Mouse (Mus musculus) G1E (cell line): ENCODE results near the gene Bmp10. TPM values are rescaled to one million over a fixed set of nuclear protein-coding genes. Genes with fewer than 3 reads are reported as not detected.

Experiments used
- ATAC-seq: 2 replicates; pipeline ENCODE4 v1.8.0; 2016; ENCODE audit warnings: mild to moderate bottlenecking; ENCODE audit not compliant: insufficient number of reproducible peaks, poor library complexity, low FRiP score, severe bottlenecking; ENCODE audit errors: extremely low read depth
- DNase-seq: peaks from one replicate; pipeline ENCODE4 v3.0.0; 2012; ENCODE audit warnings: low spot score
- H3K27me3 ChIP-seq: 2 replicates; pipeline ENCODE4 v1.6.1; 2012; ENCODE audit warnings: mild to moderate bottlenecking, low read length, inconsistent platforms; ENCODE audit not compliant: insufficient read depth
- H3K36me3 ChIP-seq: replicated peaks from 2 replicates; pipeline ENCODE3; 2012; ENCODE audit warnings: mild to moderate bottlenecking, inconsistent platforms
- H3K4me1 ChIP-seq: 2 replicates; pipeline ENCODE4 v1.6.1; 2012; ENCODE audit warnings: low read depth, low read length, inconsistent platforms, mixed read lengths; ENCODE audit not compliant: insufficient read depth
- H3K4me3 ChIP-seq: 2 replicates; pipeline ENCODE4 v1.5.1; 2012; ENCODE audit warnings: low read depth, mild to moderate bottlenecking, inconsistent platforms, low read length, moderate library complexity, mixed read lengths
- H3K9me3 ChIP-seq: replicated peaks from 2 replicates; pipeline ENCODE4 v1.6.1; 2012; ENCODE audit warnings: inconsistent platforms
- CTCF ChIP-seq: IDR thresholded peaks from 2 replicates; pipeline ENCODE4 v1.5.1; 2012; ENCODE audit warnings: low read depth, low read length, inconsistent platforms, mixed read lengths
- GATA1 ChIP-seq: IDR thresholded peaks from 2 replicates; pipeline ENCODE4 v1.6.1; 2012; ENCODE audit warnings: borderline replicate concordance, low read length, inconsistent platforms, mixed read lengths
- GATA2 ChIP-seq: IDR thresholded peaks from 2 replicates; pipeline ENCODE4 v1.6.1; 2012; ENCODE audit warnings: low read depth, low read length, inconsistent platforms, borderline replicate concordance
- POLR2AphosphoS5 ChIP-seq: IDR thresholded peaks from 2 replicates; pipeline ENCODE4 v1.6.1; 2012; ENCODE audit warnings: low read depth, low read length, inconsistent platforms; ENCODE audit not compliant: insufficient replicate concordance
- TAL1 ChIP-seq: conservative IDR thresholded peaks from 2 replicates; pipeline ENCODE4 v1.6.1; 2012; ENCODE audit warnings: low read depth, low read length, inconsistent platforms, mixed read lengths
- polyA plus RNA-seq: library from polyadenylated mRNA; stranded (reverse); fragments of >175 nt; gene quantifications from 2 replicates; pipeline ENCODE4 v1.2.3, GENCODE M21; 2012
- total RNA-seq, 2 experiments: library from RNA; stranded (forward) in 1 of 2; stranded (reverse) in 1 of 2; fragments of 200-1000 nt in 1 of 2; fragments of >200 nt in 1 of 2; fragmentation: Nextera tagmentation in 1 of 2; gene quantifications; 2 replicates each; pipeline ENCODE4 v1.2.3; 2014 to 2017

Bmp10 gene
- total and polyA plus RNA-seq, 3 experiments, result 0.05 TPM; not detected in 2

DNA sequence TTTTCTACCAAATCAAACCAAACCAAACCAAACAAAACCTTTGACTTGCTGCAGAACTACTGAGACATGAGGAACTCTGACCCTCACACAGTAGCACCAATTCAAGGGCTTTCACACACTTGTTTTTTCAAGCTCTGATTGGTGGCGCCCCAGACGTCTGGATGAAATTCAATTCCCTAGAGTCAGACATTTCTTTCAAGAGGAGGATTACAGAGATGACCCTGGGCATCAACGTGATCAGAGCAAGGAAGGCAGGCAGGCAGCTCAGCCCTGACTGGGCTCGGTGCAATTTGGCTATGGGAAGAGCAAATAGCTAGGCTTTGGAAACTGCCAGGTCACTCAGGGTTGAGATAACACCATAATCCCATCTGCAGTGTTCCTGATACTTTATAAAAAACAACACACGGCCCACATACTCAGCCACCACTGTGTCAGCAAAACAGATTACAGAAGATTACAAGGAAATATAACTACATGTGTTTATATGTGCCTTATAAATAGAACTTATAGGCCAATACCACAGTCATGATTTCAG lies 39.3 kb upstream of the Bmp10 start:
- Histone ChIP-seq H3K9me3 (no peaks in the 10 kb centered on the region), H3K36me3 (no peaks in the 10 kb centered on the region), H3K4me3 (no peak overlapping the region), H3K27me3 (peaks cover 42% of the 10 kb centered on the region), H3K4me1 (peaks cover 4% of the 10 kb centered on the region)
- DNase-seq (no peak), ATAC-seq (no peak)
- TF ChIP-seq GATA1, result no peak
- no peak for TF ChIP-seq CTCF
- TF ChIP-seq TAL1, result no peak
- no peak for TF ChIP-seq POLR2AphosphoS5
- TF ChIP-seq GATA2, result no peak

GRCm38 (mm10) chr6:87393466-87394205 lies 35.2 kb upstream of the Bmp10 start:
- ATAC-seq (no peak), DNase-seq (no peak)
- H3K4me3 ChIP-seq, result no peak overlapping the region
- peaks cover 45% of the 10 kb centered on the region for H3K27me3 ChIP-seq
- TF ChIP-seq CTCF, result no peak
- H3K4me1 ChIP-seq, result peaks cover 4% of the 10 kb centered on the region
- H3K36me3 ChIP-seq, result no peaks in the 10 kb centered on the region
- H3K9me3 ChIP-seq, result no peaks in the 10 kb centered on the region

GRCm38 (mm10) chr6:87394783-87395182 lies 34.0 kb upstream of the Bmp10 start:
- DNase-seq (no peak), ATAC-seq (no peak)
- no peak for TF ChIP-seq POLR2AphosphoS5
- TF ChIP-seq CTCF, result no peak
- no peak for TF ChIP-seq GATA2
- no peak for TF ChIP-seq TAL1
- no peak for TF ChIP-seq GATA1
- Histone ChIP-seq H3K9me3 (no peaks in the 10 kb centered on the region), H3K4me3 (no peak overlapping the region), H3K4me1 (peaks cover 11% of the 10 kb centered on the region), H3K36me3 (no peaks in the 10 kb centered on the region), H3K27me3 (peaks cover 38% of the 10 kb centered on the region)

- no peak overlapping the region for H3K4me3 ChIP-seq
- no peak for TF ChIP-seq GATA2
- no peak for TF ChIP-seq GATA1
- peak; percentile 94 for TF ChIP-seq CTCF
- no peak for TF ChIP-seq TAL1
- no peak for TF ChIP-seq POLR2AphosphoS5
Measured at GRCm38 (mm10) chr6:87399137-87399536, 29.7 kb upstream of the Bmp10 start.

GRCm38 (mm10) chr6:87399886-87400566 lies 28.8 kb upstream of the Bmp10 start:
- no peak for TF ChIP-seq POLR2AphosphoS5
- no peak for TF ChIP-seq GATA1
- TF ChIP-seq TAL1, result no peak
- TF ChIP-seq GATA2, result no peak
- no peak for TF ChIP-seq CTCF
- Histone ChIP-seq H3K4me1 (peaks cover 12% of the 10 kb centered on the region), H3K4me3 (no peak overlapping the region), H3K36me3 (no peaks in the 10 kb centered on the region), H3K9me3 (no peaks in the 10 kb centered on the region), H3K27me3 (peaks cover 32% of the 10 kb centered on the region)
- ATAC-seq (no peak), DNase-seq (no peak)

More at GRCm38 (mm10) chr6:87399137-87399536, 29.7 kb upstream of the Bmp10 start:
- ATAC-seq (no peak), DNase-seq (peak; percentile 40)
- no peaks in the 10 kb centered on the region for H3K36me3 ChIP-seq
- H3K4me1 ChIP-seq, result peaks cover 12% of the 10 kb centered on the region
- peaks cover 38% of the 10 kb centered on the region for H3K27me3 ChIP-seq
- H3K9me3 ChIP-seq, result no peaks in the 10 kb centered on the region

- no peaks in the 10 kb centered on the region for H3K9me3 ChIP-seq
- DNase-seq (no peak), ATAC-seq (no peak)
- TF ChIP-seq GATA1 (no peak), TAL1 (no peak), GATA2 (no peak), CTCF (no peak), POLR2AphosphoS5 (no peak)
- peaks cover 24% of the 10 kb centered on the region for H3K27me3 ChIP-seq
- no peaks in the 10 kb centered on the region for H3K36me3 ChIP-seq
- peaks cover 12% of the 10 kb centered on the region for H3K4me1 ChIP-seq
- no peak overlapping the region for H3K4me3 ChIP-seq
Measured at GRCm38 (mm10) chr6:87401456-87401855, 27.3 kb upstream of the Bmp10 start.

GRCm38 (mm10) chr6:87412011-87412410 lies 16.8 kb upstream of the Bmp10 start:
- Histone ChIP-seq H3K9me3 (no peaks in the 10 kb centered on the region), H3K36me3 (no peaks in the 10 kb centered on the region), H3K4me1 (no peaks in the 10 kb centered on the region), H3K4me3 (no peak overlapping the region), H3K27me3 (peaks cover 7% of the 10 kb centered on the region)
- no peak for TF ChIP-seq POLR2AphosphoS5
- TF ChIP-seq GATA1, result no peak
- no peak for TF ChIP-seq TAL1
- no peak for TF ChIP-seq CTCF
- no peak for TF ChIP-seq GATA2
- no peak for DNase-seq
- ATAC-seq, result no peak
